Mouse (Mus musculus) forebrain, postnatal 0 days (tissue): ENCODE results near the gene Zfpm1. TPM values are rescaled to one million over a fixed set of nuclear protein-coding genes. Genes with fewer than 3 reads are reported as not detected.

Experiments used
- ATAC-seq: fragments of 200-750 bp; cut with Nextera tagmentation; 2 replicates; pipeline ENCODE4 v1.8.0; 2017; ENCODE audit warnings: mild to moderate bottlenecking, moderate library complexity
- DNase-seq: peaks from one replicate; pipeline ENCODE4 v3.0.0-alpha.2; 2015
- H3K27ac ChIP-seq: fragments of 300-500 bp; sonication (generic); 2 replicates; pipeline ENCODE4 v1.5.1; 2014; ENCODE audit warnings: low read depth, mild to moderate bottlenecking, antibody characterized with exemption, low read length, moderate library complexity, mixed read lengths
- H3K27me3 ChIP-seq: fragments of 300-500 bp; sonication (generic); 2 replicates; pipeline ENCODE4 v1.6.1; 2014; ENCODE audit warnings: mild to moderate bottlenecking, low read length, mixed read lengths; ENCODE audit not compliant: insufficient read depth
- H3K36me3 ChIP-seq: fragments of 300-500 bp; sonication (generic); 2 replicates; pipeline ENCODE4 v1.6.1; 2014; ENCODE audit warnings: mild to moderate bottlenecking, moderate library complexity; ENCODE audit not compliant: insufficient read depth
- H3K4me1 ChIP-seq: fragments of 300-500 bp; sonication (generic); 2 replicates; pipeline ENCODE4 v1.6.1; 2014; ENCODE audit warnings: antibody characterized with exemption; ENCODE audit not compliant: insufficient read depth
- H3K4me2 ChIP-seq: fragments of 300-500 bp; sonication (generic); 2 replicates; pipeline ENCODE4 v1.6.1; 2014; ENCODE audit warnings: low read depth, mild to moderate bottlenecking, moderate library complexity
- H3K4me3 ChIP-seq: fragments of 300-500 bp; sonication (generic); 2 replicates; pipeline ENCODE4 v1.5.1; 2014; ENCODE audit warnings: low read depth, low read length, mixed read lengths
- H3K9ac ChIP-seq: fragments of 300-500 bp; sonication (generic); 2 replicates; pipeline ENCODE4 v1.6.1; 2014; ENCODE audit warnings: mild to moderate bottlenecking
- H3K9me3 ChIP-seq: fragments of 300-500 bp; sonication (generic); 2 replicates; pipeline ENCODE4 v1.6.1; 2016; ENCODE audit warnings: low read length
- CTCF ChIP-seq: sonication (generic); IDR thresholded peaks from 2 replicates; pipeline ENCODE4 v1.5.1; 2016; ENCODE audit warnings: antibody characterized with exemption, control low read depth, low read depth
- WGBS: fragments of 180-500 bp; shearing (Covaris S2); extraction: QIAGEN DNeasy Blood & Tissue Kit; methylation state at CpG from one replicate; pipeline ENCODE4 v1.1.7; 2014; 5-methylcytosine and 5-hydroxymethylcytosine counted together
- polyA plus RNA-seq: library from polyadenylated mRNA; unstranded; fragments of >200 nt; fragmentation: Nextera tagmentation; extraction: Ambion mirVana; gene quantifications from 2 replicates; pipeline ENCODE4 v1.2.1, GENCODE M21; 2015
- total RNA-seq: library from RNA; depleted of rRNA; stranded (reverse); fragments of >200 nt; gene quantifications from 2 replicates; pipeline ENCODE4 v1.2.3, GENCODE M21; 2014

Zfpm1 gene
- total and polyA plus RNA-seq, 2 experiments from 2014 or later = 1.1 to 10.1 TPM

DNA sequence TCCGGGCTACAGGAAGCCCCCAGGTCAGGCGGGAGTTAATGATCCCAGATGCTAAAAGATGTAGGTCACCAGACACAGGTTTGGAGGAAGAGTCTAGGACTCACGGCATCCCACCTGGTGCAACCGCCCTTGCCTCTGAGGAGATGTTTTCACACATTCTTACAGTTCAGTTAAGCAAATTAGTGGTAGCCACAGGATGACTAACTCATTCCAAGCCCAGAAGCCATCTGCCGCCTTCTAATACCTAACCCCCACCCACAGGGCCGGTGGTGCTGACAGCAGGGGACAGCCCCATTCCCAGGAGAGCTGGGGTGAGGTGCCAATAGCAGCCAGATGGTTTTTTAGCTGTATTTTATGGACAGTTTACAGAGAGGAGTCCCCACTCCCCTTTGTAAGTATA lies 3.8 kb downstream of the Zfpm1 start:
- 68% methylated on average over 6 of the region's 6 CpGs for WGBS
- Histone ChIP-seq H3K36me3 (no peaks in the 10 kb centered on the region), H3K27me3 (peaks cover 8% of the 10 kb centered on the region; the same call in 1 of the 2 replicates), H3K27ac (no peak overlapping the region), H3K9ac (no peak overlapping the region), H3K4me1 (0 out of 2 replicates have a peak, but pooled peaks cover 14% of the 10 kb centered on the region), H3K4me2 (no peak overlapping the region), H3K9me3 (no peaks in the 10 kb centered on the region), H3K4me3 (no peak overlapping the region)
- DNase-seq = no peak
- no peak for ATAC-seq
- no peak for TF ChIP-seq CTCF

DNA sequence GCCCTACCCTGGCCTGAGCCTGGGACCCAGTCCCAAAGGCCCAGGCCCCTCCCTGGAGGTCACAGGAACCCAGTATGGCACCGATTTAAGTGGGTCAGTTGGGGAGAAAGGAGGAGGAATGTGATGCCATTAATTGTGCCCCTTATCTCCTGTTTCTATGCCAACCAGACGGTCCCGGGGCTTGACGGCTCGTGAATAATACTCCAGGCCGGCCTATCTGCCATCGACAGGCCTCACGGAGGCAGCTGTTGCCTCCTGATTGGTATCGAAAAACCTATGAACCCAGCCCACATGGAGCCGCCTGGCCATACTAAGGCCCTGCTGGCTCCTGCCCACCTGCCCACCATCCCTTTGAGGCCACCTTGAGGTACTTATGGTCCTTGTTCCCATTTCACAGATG lies 5.0 kb downstream of the Zfpm1 start:
- Histone ChIP-seq H3K4me2 (no peak overlapping the region), H3K9ac (no peak overlapping the region), H3K4me3 (no peak overlapping the region), H3K36me3 (no peaks in the 10 kb centered on the region), H3K27me3 (peaks cover 8% of the 10 kb centered on the region; the same call in 1 of the 2 replicates), H3K27ac (no peak overlapping the region), H3K9me3 (no peaks in the 10 kb centered on the region), H3K4me1 (0 out of 2 replicates have a peak, but pooled peaks cover 14% of the 10 kb centered on the region)
- 75% methylated on average over 10 of the region's 10 CpGs for WGBS
- no peak for TF ChIP-seq CTCF
- DNase-seq (no peak), ATAC-seq (no peak)

DNA sequence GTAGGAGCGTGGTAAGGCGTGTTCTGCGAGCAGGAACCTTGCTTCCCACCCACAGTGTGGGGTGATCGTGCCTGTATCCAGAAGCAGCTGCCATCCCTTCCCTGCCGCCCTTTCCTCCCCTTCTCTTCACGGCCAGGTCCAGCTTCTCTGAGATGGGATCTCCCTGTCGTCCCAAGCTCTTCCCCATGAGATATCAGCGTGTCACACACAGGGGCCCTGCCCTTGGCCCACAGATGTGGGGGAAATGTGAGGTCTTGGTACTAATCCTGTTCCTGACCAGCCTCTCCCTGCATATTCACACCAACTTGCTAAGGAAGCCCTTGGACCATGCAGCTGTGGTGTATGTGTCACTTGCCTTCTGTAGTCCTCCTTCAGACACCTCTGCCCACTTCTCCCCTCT lies 5.8 kb downstream of the Zfpm1 start:
- H3K9ac ChIP-seq = no peak overlapping the region
- no peak for DNase-seq
- TF ChIP-seq CTCF = no peak

DNA sequence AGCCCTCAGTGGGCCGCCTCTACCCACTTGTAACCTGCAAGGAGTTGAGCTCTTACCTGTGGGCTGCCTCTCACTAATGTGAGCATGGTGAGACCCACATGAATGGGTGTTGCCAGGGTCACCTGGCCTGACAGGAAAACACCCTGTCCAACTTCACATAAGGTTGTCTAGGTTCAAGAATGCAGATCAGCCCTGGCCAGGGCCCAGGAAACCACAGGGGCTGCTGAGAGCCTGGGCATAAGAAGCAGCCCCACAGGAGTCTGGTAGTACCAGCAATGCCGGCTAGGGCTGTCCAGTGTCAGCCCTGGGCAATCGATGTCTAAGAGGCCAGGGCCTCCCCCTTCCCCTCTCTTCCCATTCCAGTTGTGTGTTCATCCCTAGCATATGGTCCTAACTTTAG lies 6.4 kb downstream of the Zfpm1 start:
- Histone ChIP-seq H3K27ac (no peak overlapping the region), H3K36me3 (no peaks in the 10 kb centered on the region), H3K27me3 (peaks cover 3% of the 10 kb centered on the region; the same call in 1 of the 2 replicates), H3K9ac (no peak overlapping the region), H3K4me1 (0 out of 2 replicates have a peak, but pooled peaks cover 14% of the 10 kb centered on the region), H3K4me3 (no peak overlapping the region), H3K9me3 (no peaks in the 10 kb centered on the region), H3K4me2 (no peak overlapping the region)
- 69% methylated on average over 3 of the region's 3 CpGs for WGBS
- TF ChIP-seq CTCF = no peak
- DNase-seq (no peak), ATAC-seq (no peak)

More for the DNA sequence above, 5.8 kb downstream of the Zfpm1 start:
- Histone ChIP-seq H3K4me1 (0 out of 2 replicates have a peak, but pooled peaks cover 14% of the 10 kb centered on the region), H3K4me2 (no peak overlapping the region), H3K36me3 (no peaks in the 10 kb centered on the region), H3K4me3 (no peak overlapping the region), H3K27me3 (peaks cover 8% of the 10 kb centered on the region; the same call in 1 of the 2 replicates), H3K9me3 (no peaks in the 10 kb centered on the region), H3K27ac (no peak overlapping the region)
- WGBS = 87% methylated on average over 8 of the region's 8 CpGs
- no peak for ATAC-seq

DNA sequence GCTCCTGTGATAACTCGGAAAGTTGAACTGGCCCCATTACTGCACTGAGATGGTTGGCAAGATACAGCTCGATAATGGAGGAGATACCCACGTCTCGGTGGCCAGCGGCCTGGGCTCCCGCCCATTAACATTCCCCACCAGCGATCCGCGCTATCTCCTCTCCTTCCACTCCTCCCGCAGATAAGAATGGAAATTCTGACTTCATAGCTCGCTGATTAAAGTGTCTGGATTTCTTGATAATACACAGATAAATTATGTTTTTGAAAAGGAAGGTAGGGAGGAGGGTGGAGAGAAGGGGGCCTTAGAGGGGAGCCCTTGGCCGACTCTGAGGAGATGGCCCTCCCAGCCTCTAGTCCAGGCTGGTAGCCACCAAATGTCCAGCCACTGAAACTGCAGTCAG lies 9.1 kb downstream of the Zfpm1 start:
- H3K9ac ChIP-seq = no peak overlapping the region
- no peak overlapping the region for H3K27ac ChIP-seq
- 80% methylated on average over 12 of the region's 12 CpGs for WGBS
- no peaks in the 10 kb centered on the region for H3K36me3 ChIP-seq
- no peaks in the 10 kb centered on the region for H3K27me3 ChIP-seq
- no peak overlapping the region for H3K4me3 ChIP-seq
- no peaks in the 10 kb centered on the region for H3K4me1 ChIP-seq
- TF ChIP-seq CTCF = no peak
- DNase-seq (no peak), ATAC-seq (no peak)
- H3K9me3 ChIP-seq = no peaks in the 10 kb centered on the region
- no peak overlapping the region for H3K4me2 ChIP-seq

DNA sequence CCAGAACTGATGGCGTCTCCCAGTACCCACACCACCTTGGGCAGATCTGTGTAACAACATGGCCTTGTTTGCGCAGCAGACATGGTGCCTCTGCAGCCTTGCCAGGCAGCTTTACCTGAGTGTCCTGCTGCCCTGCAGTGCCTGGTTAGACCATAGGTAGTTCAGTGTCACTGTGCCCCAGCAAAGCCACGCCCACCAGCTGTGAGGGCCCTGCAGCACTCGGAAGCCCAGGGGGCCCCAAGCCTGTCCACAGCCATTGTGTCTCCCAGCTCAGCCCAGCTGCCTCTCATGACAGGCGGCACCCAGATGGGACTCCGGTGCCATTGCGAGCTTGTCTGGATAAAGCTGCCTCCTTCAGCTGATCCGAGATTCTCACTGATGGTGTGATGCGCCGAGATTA lies 9.6 kb downstream of the Zfpm1 start:
- Histone ChIP-seq H3K4me1 (no peaks in the 10 kb centered on the region), H3K4me3 (no peak overlapping the region), H3K9ac (no peak overlapping the region), H3K27ac (no peak overlapping the region), H3K27me3 (no peaks in the 10 kb centered on the region), H3K36me3 (no peaks in the 10 kb centered on the region), H3K4me2 (no peak overlapping the region), H3K9me3 (no peaks in the 10 kb centered on the region)
- peak; percentile 47; the same call in 1 of the 2 replicates for ATAC-seq
- no peak for DNase-seq
- 27% methylated on average over 10 of the region's 10 CpGs for WGBS
- TF ChIP-seq CTCF = no peak

DNA sequence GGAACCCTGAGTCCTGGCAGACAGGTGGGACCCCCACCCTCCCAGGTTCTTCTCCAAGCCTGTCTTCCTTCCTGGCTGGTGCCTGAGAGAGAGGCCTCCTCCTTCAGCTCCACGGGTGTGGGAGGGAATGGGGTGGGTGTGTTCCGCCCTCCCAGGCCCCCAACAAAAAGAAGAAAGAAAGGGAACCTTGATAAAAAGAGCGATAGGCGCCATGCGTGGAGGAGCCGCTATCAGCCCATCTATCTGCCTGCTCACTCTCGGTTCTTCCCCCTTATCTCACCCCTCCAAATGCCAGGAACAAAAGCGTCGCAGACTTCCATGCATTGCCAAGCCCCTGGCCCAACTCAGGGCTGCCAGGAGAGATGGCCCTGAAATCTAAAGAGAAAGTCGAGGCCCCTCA lies 11.5 kb downstream of the Zfpm1 start:
- Histone ChIP-seq H3K4me1 (no peaks in the 10 kb centered on the region), H3K36me3 (no peaks in the 10 kb centered on the region), H3K9me3 (no peaks in the 10 kb centered on the region), H3K9ac (no peak overlapping the region), H3K27ac (no peak overlapping the region), H3K4me2 (no peak overlapping the region), H3K4me3 (no peak overlapping the region), H3K27me3 (no peaks in the 10 kb centered on the region)
- TF ChIP-seq CTCF = no peak
- ATAC-seq (no peak), DNase-seq (no peak)
- WGBS = 70% methylated on average over 10 of the region's 10 CpGs
